Mouse (Mus musculus) spleen, adult 2 months (tissue): ENCODE results near the gene 1700001C02Rik. TPM values are rescaled to one million over a fixed set of nuclear protein-coding genes. Genes with fewer than 3 reads are reported as not detected.

ENCODE experiments used
- DNase-seq, 2 experiments: peaks; one replicate each; pipeline versions ENCODE4 v3.0.0 to v3.0.0-alpha.2; 2012 to 2021; ENCODE audit warnings: low spot score in 2 of 2, low read depth in 1 of 2
- H3K27ac ChIP-seq: fragments of 200-500 bp; 2 replicates; pipeline ENCODE4 v1.5.1; 2012; ENCODE audit warnings: low read length, inconsistent platforms; ENCODE audit not compliant: insufficient read depth
- H3K27me3 ChIP-seq: fragments of 200-500 bp; 2 replicates; pipeline ENCODE4 v1.6.1; 2012; ENCODE audit warnings: mild to moderate bottlenecking, moderate library complexity, low read length, inconsistent platforms; ENCODE audit not compliant: control insufficient read depth, insufficient read depth
- H3K36me3 ChIP-seq: fragments of 200-500 bp; 2 replicates; pipeline ENCODE4 v1.6.1; 2012; ENCODE audit warnings: mild to moderate bottlenecking, low read length, inconsistent platforms; ENCODE audit not compliant: control insufficient read depth, insufficient read depth
- H3K4me1 ChIP-seq: fragments of 200-500 bp; 2 replicates; pipeline ENCODE4 v1.6.1; 2011; ENCODE audit warnings: inconsistent platforms; ENCODE audit not compliant: control insufficient read depth, insufficient read depth, insufficient read length
- H3K4me3 ChIP-seq: fragments of 200-500 bp; 2 replicates; pipeline ENCODE4 v1.5.1; 2011; ENCODE audit warnings: mild to moderate bottlenecking, inconsistent platforms; ENCODE audit not compliant: insufficient read depth, insufficient read length; ENCODE audit errors: extremely low read depth
- CTCF ChIP-seq: fragments of 200-500 bp; IDR thresholded peaks from 2 replicates; pipeline ENCODE4 v1.5.1; 2011; ENCODE audit warnings: mild to moderate bottlenecking, inconsistent platforms; ENCODE audit not compliant: insufficient read depth, insufficient read length, insufficient replicate concordance; ENCODE audit errors: extremely low read depth
- POLR2A ChIP-seq: fragments of 200-500 bp; IDR thresholded peaks from 2 replicates; pipeline ENCODE4 v1.6.1; 2011; ENCODE audit warnings: low read depth, low read length, inconsistent platforms
- WGBS: fragments of 180-500 bp; shearing (Covaris S2); methylation state at CpG from one replicate; pipeline ENCODE4 v1.1.7; 2018; 5-methylcytosine and 5-hydroxymethylcytosine counted together
- polyA plus RNA-seq: library from polyadenylated mRNA; depleted of rRNA; stranded (reverse); fragments of >200 nt; gene quantifications from 2 replicates; pipeline ENCODE4 v1.2.3, GENCODE M21; 2012

Gene 1700001C02Rik
- polyA plus RNA-seq, 1 experiment = not detected

- Histone ChIP-seq H3K36me3 (no peaks in the 10 kb centered on the region), H3K4me3 (no peak overlapping the region), H3K27ac (no peak overlapping the region), H3K4me1 (no peaks in the 10 kb centered on the region), H3K27me3 (no peaks in the 10 kb centered on the region)
- no peak for DNase-seq
- WGBS = 56% methylated on average over 5 of the region's 5 CpGs
- TF ChIP-seq CTCF (no peak), POLR2A (no peak)
Observed at GRCm38 (mm10) chr5:30472148-30472547, 6.3 kb downstream of the 1700001C02Rik start.

- Histone ChIP-seq H3K4me3 (no peak overlapping the region), H3K36me3 (no peaks in the 10 kb centered on the region), H3K27ac (no peak overlapping the region), H3K4me1 (no peaks in the 10 kb centered on the region), H3K27me3 (no peaks in the 10 kb centered on the region)
- no peak for DNase-seq
- TF ChIP-seq CTCF (peak; percentile 64; the same call in 1 of the 2 replicates), POLR2A (no peak)
- WGBS = 35% methylated on average over 10 of the region's 10 CpGs
Observed at GRCm38 (mm10) chr5:30476534-30476933, 10.7 kb downstream of the 1700001C02Rik start.

- H3K36me3 ChIP-seq = no peaks in the 10 kb centered on the region
- 17% methylated on average over 5 of the region's 5 CpGs for WGBS
- peak in 1 of 2 experiments; percentile 18 for DNase-seq
- H3K27ac ChIP-seq = no peak overlapping the region
- TF ChIP-seq POLR2A = no peak
- peak; percentile 26; the same call in 1 of the 2 replicates for TF ChIP-seq CTCF
- no peaks in the 10 kb centered on the region for H3K4me1 ChIP-seq
- no peaks in the 10 kb centered on the region for H3K27me3 ChIP-seq
- no peak overlapping the region for H3K4me3 ChIP-seq
Observed at GRCm38 (mm10) chr5:30482319-30482718, 16.5 kb downstream of the 1700001C02Rik start.

GRCm38 (mm10) chr5:30483533-30483932 is 17.7 kb downstream of the 1700001C02Rik start:
- no peak for TF ChIP-seq POLR2A
- no peak for TF ChIP-seq CTCF
- H3K4me1 ChIP-seq = no peaks in the 10 kb centered on the region
- no peak overlapping the region for H3K4me3 ChIP-seq
- H3K27ac ChIP-seq = no peak overlapping the region
- H3K36me3 ChIP-seq = no peaks in the 10 kb centered on the region
- DNase-seq = no peak
- H3K27me3 ChIP-seq = no peaks in the 10 kb centered on the region
- 83% methylated on average over 8 of the region's 8 CpGs for WGBS

GRCm38 (mm10) chr5:30484591-30484990 is 18.7 kb downstream of the 1700001C02Rik start:
- no peak for TF ChIP-seq POLR2A
- TF ChIP-seq CTCF = no peak
- no peak for DNase-seq
- no peak overlapping the region for H3K4me3 ChIP-seq
- H3K36me3 ChIP-seq = no peaks in the 10 kb centered on the region
- H3K4me1 ChIP-seq = no peaks in the 10 kb centered on the region
- H3K27me3 ChIP-seq = no peaks in the 10 kb centered on the region
- H3K27ac ChIP-seq = no peak overlapping the region
- WGBS = 78% methylated on average over 5 of the region's 5 CpGs

- no peak overlapping the region for H3K27ac ChIP-seq
- H3K4me1 ChIP-seq = no peaks in the 10 kb centered on the region
- TF ChIP-seq CTCF (no peak), POLR2A (no peak)
- no peak for DNase-seq
- WGBS = 80% methylated on average over 6 of the region's 6 CpGs
- H3K36me3 ChIP-seq = no peaks in the 10 kb centered on the region
- no peaks in the 10 kb centered on the region for H3K27me3 ChIP-seq
- no peak overlapping the region for H3K4me3 ChIP-seq
Observed at GRCm38 (mm10) chr5:30485136-30485535, 19.3 kb downstream of the 1700001C02Rik start.

- TF ChIP-seq POLR2A (no peak), CTCF (no peak)
- no peaks in the 10 kb centered on the region for H3K36me3 ChIP-seq
- H3K27me3 ChIP-seq = no peaks in the 10 kb centered on the region
- no peak for DNase-seq
- H3K4me3 ChIP-seq = no peak overlapping the region
- H3K27ac ChIP-seq = no peak overlapping the region
- no peaks in the 10 kb centered on the region for H3K4me1 ChIP-seq
Observed at GRCm38 (mm10) chr5:30490215-30490614, 24.4 kb downstream of the 1700001C02Rik start.
